Mouse (Mus musculus): Measurements from ENCODE around the gene Arhgap15.

The Arhgap15 gene

GRCm38 (mm10) chr2:44416331-44416730 is 667.7 kb downstream of the Arhgap15 start:
- DNase-seq (ENCODE audit: low read depth in 1 of 2, low spot score in 2 of 2) = no peak

GRCm38 (mm10) chr2:44419547-44420225 is 671.1 kb downstream of the Arhgap15 start:
- DNase-seq (ENCODE audit: low read depth in 1 of 2, low spot score in 2 of 2) = no peak

GRCm38 (mm10) chr2:44430521-44430920 is 681.9 kb downstream of the Arhgap15 start:
- DNase-seq (ENCODE audit: low read depth in 1 of 2, low spot score in 2 of 2) = no peak

DNA sequence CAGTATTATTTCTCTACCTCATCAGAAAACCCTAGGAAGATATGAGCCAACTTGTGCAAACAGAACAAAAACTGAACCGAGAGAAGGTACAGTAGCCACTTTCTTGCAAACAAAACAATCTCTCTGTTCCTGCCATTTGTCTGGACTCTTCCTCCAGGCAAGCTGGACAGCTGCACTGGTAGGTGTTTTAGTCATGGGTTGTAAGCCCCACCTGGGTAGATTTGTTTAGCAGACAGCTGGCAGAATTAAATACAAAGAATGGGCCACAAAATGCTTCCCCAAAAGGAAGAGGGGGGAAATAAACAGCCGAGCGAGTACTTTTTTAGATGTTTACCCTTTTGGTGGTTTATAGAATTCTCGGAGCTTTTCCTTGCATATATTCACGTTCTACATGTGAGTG is 688.0 kb downstream of the Arhgap15 start:
- DNase-seq (ENCODE audit: low read depth in 1 of 2, low spot score in 2 of 2) = no peak

- DNase-seq (ENCODE audit: low read depth in 1 of 2, low spot score in 2 of 2) = no peak
Measured at GRCm38 (mm10) chr2:44437496-44438057, 689.0 kb downstream of the Arhgap15 start.

GRCm38 (mm10) chr2:44438070-44438469 is 689.4 kb downstream of the Arhgap15 start:
- DNase-seq (ENCODE audit: low read depth in 1 of 2, low spot score in 2 of 2) = no peak

DNA sequence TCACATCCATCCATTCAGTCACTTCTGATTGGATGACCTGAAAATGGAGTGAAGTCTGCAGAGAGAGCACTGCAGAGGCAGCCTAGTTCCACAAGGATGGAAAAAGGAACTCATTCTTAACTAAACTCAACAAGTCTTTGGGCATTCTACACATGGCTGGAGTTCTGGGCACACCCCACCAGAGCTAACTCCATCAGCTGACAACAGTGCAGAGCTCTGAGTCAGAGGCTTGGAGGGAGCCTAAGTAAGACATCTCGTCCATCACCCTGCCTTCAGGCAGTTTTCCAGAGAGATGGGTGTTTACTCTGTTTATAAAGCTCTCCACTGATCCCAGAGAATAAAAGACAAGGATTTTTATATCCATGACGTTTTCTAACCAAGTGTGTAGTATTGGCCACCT is 696.3 kb downstream of the Arhgap15 start:
- no peak for DNase-seq (ENCODE audit: low read depth in 1 of 2, low spot score in 2 of 2)
